Mouse (Mus musculus): ENCODE results near the gene Tnfrsf11a. TPM values are rescaled to one million over a fixed set of nuclear protein-coding genes. Genes with fewer than 3 reads are reported as not detected.

The Tnfrsf11a gene
- polyA plus RNA-seq, 1 experiment from 2014 or later: 0.31 TPM

GRCm38 (mm10) chr1:105819740-105820139 lies 39.2 kb downstream of the Tnfrsf11a start:
- H3K4me1 ChIP-seq: peaks cover 20% of the 10 kb centered on the region
- no peak for DNase-seq (ENCODE audit: low spot score)
- no peaks in the 10 kb centered on the region for H3K36me3 ChIP-seq
- peak overlapping the region; percentile 53; the same call in 1 of the 2 replicates for H3K27ac ChIP-seq
- no peak overlapping the region for H3K4me3 ChIP-seq
- no peaks in the 10 kb centered on the region for H3K9me3 ChIP-seq (replicated peaks)
- H3K27me3 ChIP-seq (ENCODE audit: low read depth, poor library complexity, severe bottlenecking): no peaks in the 10 kb centered on the region
- WGBS: 70% methylated on average over 7 of the region's 7 CpGs

GRCm38 (mm10) chr1:105824356-105824755 lies 43.8 kb downstream of the Tnfrsf11a start:
- H3K9me3 ChIP-seq (replicated peaks): no peaks in the 10 kb centered on the region
- no peaks in the 10 kb centered on the region for H3K27me3 ChIP-seq (ENCODE audit: low read depth, poor library complexity, severe bottlenecking)
- peaks cover 5% of the 10 kb centered on the region for H3K4me1 ChIP-seq
- no peak overlapping the region for H3K27ac ChIP-seq
- H3K36me3 ChIP-seq: no peaks in the 10 kb centered on the region
- no peak for DNase-seq (ENCODE audit: low spot score)
- whole genome bisulfite sequencing: 94% methylated on average over 4 of the region's 4 CpGs
- no peak overlapping the region for H3K4me3 ChIP-seq

GRCm38 (mm10) chr1:105824980-105825379 lies 44.5 kb downstream of the Tnfrsf11a start:
- no peaks in the 10 kb centered on the region for H3K9me3 ChIP-seq (replicated peaks)
- no peak for DNase-seq (ENCODE audit: low spot score)
- H3K27me3 ChIP-seq (ENCODE audit: low read depth, poor library complexity, severe bottlenecking): no peaks in the 10 kb centered on the region
- no peaks in the 10 kb centered on the region for H3K36me3 ChIP-seq
- no peak overlapping the region for H3K4me3 ChIP-seq
- WGBS: 83% methylated on average over 4 of the region's 4 CpGs
- H3K27ac ChIP-seq: no peak overlapping the region
- H3K4me1 ChIP-seq: no peaks in the 10 kb centered on the region

- no peak for DNase-seq (ENCODE audit: low spot score)
- no peak overlapping the region for H3K27ac ChIP-seq
- no peaks in the 10 kb centered on the region for H3K4me1 ChIP-seq
- H3K4me3 ChIP-seq: no peak overlapping the region
- no peaks in the 10 kb centered on the region for H3K36me3 ChIP-seq
- no peaks in the 10 kb centered on the region for H3K27me3 ChIP-seq (ENCODE audit: low read depth, poor library complexity, severe bottlenecking)
- WGBS: 92% methylated on average over 7 of the region's 7 CpGs
- no peaks in the 10 kb centered on the region for H3K9me3 ChIP-seq (replicated peaks)
Observed at GRCm38 (mm10) chr1:105827374-105827773, 46.9 kb downstream of the Tnfrsf11a start.

- H3K4me3 ChIP-seq: no peak overlapping the region
Observed at GRCm38 (mm10) chr1:105827786-105828345, 47.3 kb downstream of the Tnfrsf11a start.

DNA sequence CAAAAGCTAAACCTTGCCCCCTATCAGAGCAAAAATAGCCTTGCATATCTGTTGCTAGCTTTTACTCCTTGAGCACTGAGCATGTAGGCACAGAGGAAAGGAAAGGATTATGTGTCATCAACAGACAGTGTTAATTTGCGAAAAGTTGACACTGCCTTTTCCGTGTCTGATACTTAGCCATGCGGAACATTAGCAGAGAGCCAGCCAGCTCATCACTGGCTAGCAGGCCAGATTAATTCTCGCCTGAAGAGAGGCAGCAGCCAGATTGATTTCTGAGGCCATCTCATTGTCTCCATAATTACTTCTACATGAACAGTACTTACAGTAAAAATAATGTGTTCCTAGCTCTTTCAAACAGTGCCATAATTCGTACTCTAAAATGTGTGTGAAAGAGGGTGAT lies 48.7 kb downstream of the Tnfrsf11a start:
- H3K36me3 ChIP-seq: no peaks in the 10 kb centered on the region
- H3K9me3 ChIP-seq (replicated peaks): no peaks in the 10 kb centered on the region
- H3K27ac ChIP-seq: no peak overlapping the region
- H3K4me3 ChIP-seq: no peak overlapping the region
- DNase-seq (ENCODE audit: low spot score): no peak
- no peaks in the 10 kb centered on the region for H3K27me3 ChIP-seq (ENCODE audit: low read depth, poor library complexity, severe bottlenecking)
- 80% methylated on average over 5 of the region's 5 CpGs for WGBS
- H3K4me1 ChIP-seq: no peaks in the 10 kb centered on the region

More at GRCm38 (mm10) chr1:105827786-105828345, 47.3 kb downstream of the Tnfrsf11a start:
- no peak for DNase-seq (ENCODE audit: low spot score)
- Histone ChIP-seq H3K9me3 (replicated peaks) (no peaks in the 10 kb centered on the region), H3K27ac (no peak overlapping the region), H3K27me3 (ENCODE audit: low read depth, poor library complexity, severe bottlenecking) (no peaks in the 10 kb centered on the region), H3K4me1 (no peaks in the 10 kb centered on the region), H3K36me3 (no peaks in the 10 kb centered on the region)
- 92% methylated on average over 8 of the region's 8 CpGs for WGBS

DNA sequence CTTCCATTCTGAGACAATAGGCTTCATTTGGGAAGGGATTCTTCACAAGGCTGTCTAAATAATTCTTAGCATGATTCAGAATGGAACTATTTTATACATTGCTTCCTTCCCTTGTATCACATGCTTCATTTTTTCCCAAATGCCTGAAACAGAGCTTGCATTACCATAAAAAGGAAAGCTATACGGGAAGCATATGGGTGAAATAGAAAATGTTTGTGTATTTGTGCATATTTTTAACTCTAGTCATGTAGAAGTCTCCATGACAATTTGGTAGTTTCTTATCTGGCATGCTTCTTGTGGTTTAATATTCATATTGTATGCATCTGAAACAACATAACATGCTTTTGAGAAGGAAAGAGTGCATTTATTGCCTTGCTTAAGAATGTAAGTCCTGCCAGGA lies 52.3 kb downstream of the Tnfrsf11a start:
- H3K4me3 ChIP-seq: no peak overlapping the region
- no peaks in the 10 kb centered on the region for H3K27me3 ChIP-seq (ENCODE audit: low read depth, poor library complexity, severe bottlenecking)
- no peak overlapping the region for H3K27ac ChIP-seq
- H3K4me1 ChIP-seq: no peaks in the 10 kb centered on the region
- no peaks in the 10 kb centered on the region for H3K9me3 ChIP-seq (replicated peaks)
- 100% methylated on average over 1 of the region's 1 CpGs for WGBS
- no peak for DNase-seq (ENCODE audit: low spot score)
- no peaks in the 10 kb centered on the region for H3K36me3 ChIP-seq

DNA sequence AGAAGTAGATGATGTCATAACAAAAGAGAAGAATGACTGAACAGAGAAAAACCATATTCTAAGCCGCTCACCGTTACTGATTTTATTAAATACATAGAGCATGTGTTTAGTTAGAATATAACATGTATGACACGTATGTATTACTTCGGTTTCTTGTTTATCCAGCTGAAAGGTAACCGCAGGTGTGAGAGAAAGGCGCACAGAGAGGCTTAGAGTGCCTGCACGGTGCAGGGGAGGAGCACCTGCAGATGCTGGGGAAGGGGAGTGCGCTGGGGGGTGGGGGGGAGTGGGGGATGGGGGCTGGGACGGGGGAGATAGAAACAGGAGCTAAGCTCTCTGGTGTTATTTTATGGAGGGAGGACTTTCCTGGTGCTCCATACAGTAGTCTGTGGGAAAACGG lies 62.4 kb downstream of the Tnfrsf11a start:
- Histone ChIP-seq H3K9me3 (replicated peaks) (no peaks in the 10 kb centered on the region), H3K4me3 (peak overlapping the region; percentile 32; the same call in 1 of the 2 replicates), H3K4me1 (peaks cover 16% of the 10 kb centered on the region), H3K27me3 (ENCODE audit: low read depth, poor library complexity, severe bottlenecking) (peaks cover 28% of the 10 kb centered on the region), H3K36me3 (no peaks in the 10 kb centered on the region), H3K27ac (no peak overlapping the region)
- WGBS: 18% methylated on average over 10 of the region's 10 CpGs
- no peak for DNase-seq (ENCODE audit: low spot score)

DNA sequence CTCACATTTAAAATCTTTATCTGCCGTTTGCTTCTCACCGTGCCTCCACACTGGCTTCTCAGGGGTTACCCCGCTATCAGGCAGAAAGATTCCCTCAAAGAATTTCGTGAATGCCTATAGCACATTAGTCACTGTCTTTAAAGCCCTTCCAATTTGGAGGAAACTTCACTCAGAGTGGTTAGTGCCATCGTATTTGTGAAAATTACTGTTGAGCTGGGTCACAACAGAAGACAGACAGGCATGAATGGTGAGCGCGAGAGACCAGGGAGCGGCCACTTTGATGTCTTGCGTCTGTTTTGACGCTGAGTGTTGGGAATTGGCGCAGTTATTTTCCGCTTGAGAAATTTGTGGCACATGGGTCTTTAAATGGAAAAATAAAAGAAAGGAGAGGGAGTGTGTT lies 62.9 kb downstream of the Tnfrsf11a start:
- Histone ChIP-seq H3K27ac (no peak overlapping the region), H3K4me3 (peak overlapping the region; percentile 32), H3K36me3 (no peaks in the 10 kb centered on the region), H3K4me1 (peaks cover 16% of the 10 kb centered on the region), H3K9me3 (replicated peaks) (no peaks in the 10 kb centered on the region), H3K27me3 (ENCODE audit: low read depth, poor library complexity, severe bottlenecking) (peaks cover 28% of the 10 kb centered on the region)
- no peak for DNase-seq (ENCODE audit: low spot score)
- 1% methylated on average over 12 of the region's 12 CpGs for WGBS

- Histone ChIP-seq H3K36me3 (no peaks in the 10 kb centered on the region), H3K27me3 (ENCODE audit: low read depth, poor library complexity, severe bottlenecking) (peaks cover 28% of the 10 kb centered on the region), H3K27ac (no peak overlapping the region), H3K9me3 (replicated peaks) (no peaks in the 10 kb centered on the region), H3K4me1 (peaks cover 16% of the 10 kb centered on the region), H3K4me3 (peak overlapping the region; percentile 32)
- 0% methylated on average over 2 of the region's 2 CpGs for WGBS
- DNase-seq (ENCODE audit: low spot score): no peak
Observed at GRCm38 (mm10) chr1:105843856-105844255, 63.3 kb downstream of the Tnfrsf11a start.

DNA sequence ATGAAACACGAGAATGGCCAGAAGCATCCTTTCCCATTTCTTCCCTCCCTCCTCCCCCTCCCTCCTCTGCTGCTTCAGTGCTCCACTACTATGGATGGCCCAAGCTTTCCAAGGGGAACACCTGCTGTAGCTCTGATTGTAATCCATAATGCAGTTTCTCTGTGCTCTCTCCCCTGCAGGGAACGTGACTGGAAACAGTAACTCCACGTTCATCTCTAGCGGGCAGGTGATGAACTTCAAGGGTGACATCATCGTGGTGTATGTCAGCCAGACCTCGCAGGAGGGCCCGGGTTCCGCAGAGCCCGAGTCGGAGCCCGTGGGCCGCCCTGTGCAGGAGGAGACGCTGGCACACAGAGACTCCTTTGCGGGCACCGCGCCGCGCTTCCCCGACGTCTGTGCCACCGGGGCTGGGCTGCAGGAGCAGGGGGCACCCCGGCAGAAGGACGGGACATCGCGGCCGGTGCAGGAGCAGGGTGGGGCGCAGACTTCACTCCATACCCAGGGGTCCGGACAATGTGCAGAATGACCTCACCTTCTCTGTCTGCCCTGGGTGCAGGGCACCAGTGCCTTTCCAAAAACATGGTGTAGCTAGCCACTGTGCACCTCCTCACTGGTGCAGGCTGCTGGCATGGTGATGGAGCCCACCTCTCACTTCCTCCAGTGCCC lies 64.0 kb downstream of the Tnfrsf11a start:
- Histone ChIP-seq H3K27ac (no peak overlapping the region), H3K36me3 (no peaks in the 10 kb centered on the region), H3K4me1 (peaks cover 16% of the 10 kb centered on the region), H3K9me3 (replicated peaks) (no peaks in the 10 kb centered on the region), H3K27me3 (ENCODE audit: low read depth, poor library complexity, severe bottlenecking) (peaks cover 28% of the 10 kb centered on the region), H3K4me3 (peak overlapping the region; percentile 32)
- WGBS: 9% methylated on average over 28 of the region's 28 CpGs
- no peak for DNase-seq (ENCODE audit: low spot score)

- Histone ChIP-seq H3K4me3 (no peak overlapping the region), H3K9me3 (replicated peaks) (no peaks in the 10 kb centered on the region), H3K4me1 (peaks cover 16% of the 10 kb centered on the region), H3K27ac (no peak overlapping the region), H3K27me3 (ENCODE audit: low read depth, poor library complexity, severe bottlenecking) (peaks cover 28% of the 10 kb centered on the region), H3K36me3 (no peaks in the 10 kb centered on the region)
- DNase-seq (ENCODE audit: low spot score): no peak
- WGBS: 81% methylated on average over 2 of the region's 2 CpGs
Observed at GRCm38 (mm10) chr1:105846431-105846830, 65.9 kb downstream of the Tnfrsf11a start.

GRCm38 (mm10) chr1:105848806-105849205 lies 68.3 kb downstream of the Tnfrsf11a start:
- H3K36me3 ChIP-seq: no peaks in the 10 kb centered on the region
- no peaks in the 10 kb centered on the region for H3K9me3 ChIP-seq (replicated peaks)
- H3K4me3 ChIP-seq: no peak overlapping the region
- DNase-seq (ENCODE audit: low spot score): no peak
- H3K27ac ChIP-seq: no peak overlapping the region
- WGBS: 90% methylated on average over 8 of the region's 8 CpGs
- peaks cover 9% of the 10 kb centered on the region for H3K4me1 ChIP-seq
- H3K27me3 ChIP-seq (ENCODE audit: low read depth, poor library complexity, severe bottlenecking): peaks cover 15% of the 10 kb centered on the region
